Mouse (Mus musculus): Measurements from ENCODE around the gene Gpr3.
A peak's percentile ranks its signal among the peaks of the same experiment; 100 is the strongest.

The Gpr3 gene

GRCm38 (mm10) chr4:133211751-133212561 lies at the start of gene Gpr3, which contains the start of gene Cd164l2:
Gene Gpr3 (minus strand): TSS chr4:133212536.
Gene Cd164l2 (plus strand): TSS chr4:133212131.
- no peak for DNase-seq (ENCODE audit: low read depth, low spot score)

GRCm38 (mm10) chr4:133261641-133262374 lies 49.5 kb upstream of the Gpr3 start:
- no peak for DNase-seq (ENCODE audit: low read depth, low spot score)

GRCm38 (mm10) chr4:133257798-133258408 lies 45.6 kb upstream of the Gpr3 start:
- DNase-seq (ENCODE audit: low read depth, low spot score), result no peak

GRCm38 (mm10) chr4:133257230-133257629 lies 44.9 kb upstream of the Gpr3 start:
- no peak for DNase-seq (ENCODE audit: low read depth, low spot score)

GRCm38 (mm10) chr4:133256820-133257219 lies 44.5 kb upstream of the Gpr3 start:
- DNase-seq (ENCODE audit: low read depth, low spot score), result no peak

- DNase-seq (ENCODE audit: low read depth, low spot score), result no peak
These were observed 43.1 kb upstream of the Gpr3 start for GRCm38 (mm10) chr4:133255392-133255791.

- no peak for DNase-seq (ENCODE audit: low read depth, low spot score)
These were observed 41.1 kb upstream of the Gpr3 start for GRCm38 (mm10) chr4:133253412-133253811.

GRCm38 (mm10) chr4:133252089-133252488 lies 39.8 kb upstream of the Gpr3 start:
- DNase-seq (ENCODE audit: low read depth, low spot score), result no peak

GRCm38 (mm10) chr4:133251214-133251613 lies 38.9 kb upstream of the Gpr3 start:
- no peak for DNase-seq (ENCODE audit: low read depth, low spot score)

GRCm38 (mm10) chr4:133250609-133251008 lies 38.3 kb upstream of the Gpr3 start:
- peak; percentile 72 for DNase-seq (ENCODE audit: low read depth, low spot score)

- no peak for DNase-seq (ENCODE audit: low read depth, low spot score)
These were observed 35.6 kb upstream of the Gpr3 start for GRCm38 (mm10) chr4:133247806-133248449.

- DNase-seq (ENCODE audit: low read depth, low spot score), result no peak
These were observed 34.7 kb upstream of the Gpr3 start for GRCm38 (mm10) chr4:133247072-133247471.

- no peak for DNase-seq (ENCODE audit: low read depth, low spot score)
These were observed 32.0 kb upstream of the Gpr3 start for GRCm38 (mm10) chr4:133244289-133244688.

- DNase-seq (ENCODE audit: low read depth, low spot score), result no peak
These were observed 31.2 kb upstream of the Gpr3 start for GRCm38 (mm10) chr4:133243538-133243937.

- no peak for DNase-seq (ENCODE audit: low read depth, low spot score)
These were observed 30.4 kb upstream of the Gpr3 start for GRCm38 (mm10) chr4:133242710-133243109.

GRCm38 (mm10) chr4:133241910-133242309 lies 29.6 kb upstream of the Gpr3 start:
- no peak for DNase-seq (ENCODE audit: low read depth, low spot score)

- peak; percentile 81 for DNase-seq (ENCODE audit: low read depth, low spot score)
These were observed 28.9 kb upstream of the Gpr3 start for GRCm38 (mm10) chr4:133240934-133241908.

GRCm38 (mm10) chr4:133240490-133240921 lies 28.2 kb upstream of the Gpr3 start, which contains the start of gene Map3k6:
Gene Map3k6 (plus strand): TSS chr4:133240818.
- no peak for DNase-seq (ENCODE audit: low read depth, low spot score)

GRCm38 (mm10) chr4:133237911-133238310 lies 25.6 kb upstream of the Gpr3 start:
- DNase-seq (ENCODE audit: low read depth, low spot score), result no peak

- no peak for DNase-seq (ENCODE audit: low read depth, low spot score)
These were observed 23.1 kb upstream of the Gpr3 start for GRCm38 (mm10) chr4:133235415-133235814.
